Mouse (Mus musculus) midbrain, postnatal 0 days (tissue): ENCODE measurements at regions not wholly inside any gene's neighbourhood (a gene's known extent, or its start where the extent isn't known, plus 50 kb on each side); places are given as distances from the start of the nearest gene placed in this dataset.
A peak's percentile ranks its signal among the peaks of the same experiment; 100 is the strongest.

Source experiments
- ATAC-seq: fragments of 200-750 bp; cut with Nextera tagmentation; 2 replicates; pipeline ENCODE4 v1.8.0; 2017; ENCODE audit warnings: moderate number of reproducible peaks, mild to moderate bottlenecking, moderate TSS enrichment, moderate library complexity; ENCODE audit not compliant: low FRiP score
- DNase-seq: peaks from one replicate; pipeline ENCODE4 v3.0.0-alpha.2; 2015; ENCODE audit warnings: low spot score
- H3K27ac ChIP-seq: fragments of 300-500 bp; sonication (generic); 2 replicates; pipeline ENCODE4 v1.5.1; 2014; ENCODE audit warnings: low read depth, mild to moderate bottlenecking, low read length, mixed read lengths
- H3K27me3 ChIP-seq: fragments of 300-500 bp; sonication (generic); 2 replicates; pipeline ENCODE4 v1.6.1; 2014; ENCODE audit warnings: low read length, control low read depth, mixed read lengths; ENCODE audit not compliant: insufficient read depth
- H3K36me3 ChIP-seq: fragments of 300-500 bp; sonication (generic); 2 replicates; pipeline ENCODE4 v1.6.1; 2014; ENCODE audit warnings: low read length, control low read depth, mixed read lengths; ENCODE audit not compliant: insufficient read depth
- H3K4me1 ChIP-seq: fragments of 300-500 bp; sonication (generic); 2 replicates; pipeline ENCODE4 v1.6.1; 2014; ENCODE audit warnings: mild to moderate bottlenecking, control low read depth, antibody characterized with exemption, low read length, mixed read lengths; ENCODE audit not compliant: insufficient read depth
- H3K4me2 ChIP-seq: fragments of 300-500 bp; sonication (generic); 2 replicates; pipeline ENCODE4 v1.6.1; 2014; ENCODE audit warnings: low read depth, mild to moderate bottlenecking, low read length, mixed read lengths; ENCODE audit not compliant: poor library complexity, severe bottlenecking
- H3K4me3 ChIP-seq: fragments of 300-500 bp; sonication (generic); 2 replicates; pipeline ENCODE4 v1.5.1; 2014; ENCODE audit warnings: low read depth, mild to moderate bottlenecking, low read length, moderate library complexity
- H3K9ac ChIP-seq: fragments of 300-500 bp; sonication (generic); replicated peaks from 2 replicates; pipeline ENCODE4 v1.6.1; 2014; ENCODE audit warnings: mild to moderate bottlenecking, low read length, moderate library complexity, mixed read lengths; ENCODE audit not compliant: poor library complexity, severe bottlenecking
- H3K9me3 ChIP-seq: fragments of 300-500 bp; sonication (generic); 2 replicates; pipeline ENCODE4 v1.6.1; 2016; ENCODE audit warnings: low read length, control low read depth
- CTCF ChIP-seq: IDR thresholded peaks from 2 replicates; pipeline ENCODE4 v1.5.1; 2016; ENCODE audit warnings: antibody characterized with exemption, mild to moderate bottlenecking
- WGBS: fragments of 180-500 bp; shearing (Covaris S2); extraction: QIAGEN DNeasy Blood & Tissue Kit; methylation state at CpG from one replicate; pipeline ENCODE4 v1.1.7; 2014; 5-methylcytosine and 5-hydroxymethylcytosine counted together

DNA sequence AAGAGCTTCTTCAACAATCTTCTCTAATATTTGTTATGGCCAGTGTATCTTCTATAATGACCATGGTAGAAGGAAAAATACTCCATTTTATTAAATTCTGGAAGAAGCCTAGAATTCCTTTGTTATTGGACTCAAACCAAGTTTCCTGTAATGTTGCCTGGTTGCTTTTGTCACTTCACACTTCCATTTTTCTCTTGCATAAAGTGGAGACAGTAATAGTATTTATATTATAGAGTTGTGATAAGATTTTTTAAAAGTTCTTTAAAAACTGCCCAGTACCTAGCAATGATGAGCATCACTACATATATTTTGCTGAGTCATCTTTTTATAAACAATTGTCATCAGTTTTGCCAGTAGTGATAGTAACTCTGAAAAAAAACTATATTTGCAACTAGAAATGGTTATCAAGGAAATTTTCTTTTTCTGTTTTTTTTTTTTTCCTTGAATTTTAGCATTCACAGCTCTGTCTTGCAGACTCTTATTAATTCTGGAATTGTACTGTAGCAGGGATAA is 415.2 kb upstream of the Aga start:
- Histone ChIP-seq H3K4me2 (no peak overlapping the region), H3K9me3 (no peaks in the 10 kb centered on the region), H3K27me3 (no peaks in the 10 kb centered on the region), H3K4me3 (no peak overlapping the region), H3K4me1 (no peaks in the 10 kb centered on the region), H3K36me3 (no peaks in the 10 kb centered on the region), H3K9ac (no peak overlapping the region), H3K27ac (no peak overlapping the region)
- no peak for TF ChIP-seq CTCF
- no peak for DNase-seq
- no peak for ATAC-seq

DNA sequence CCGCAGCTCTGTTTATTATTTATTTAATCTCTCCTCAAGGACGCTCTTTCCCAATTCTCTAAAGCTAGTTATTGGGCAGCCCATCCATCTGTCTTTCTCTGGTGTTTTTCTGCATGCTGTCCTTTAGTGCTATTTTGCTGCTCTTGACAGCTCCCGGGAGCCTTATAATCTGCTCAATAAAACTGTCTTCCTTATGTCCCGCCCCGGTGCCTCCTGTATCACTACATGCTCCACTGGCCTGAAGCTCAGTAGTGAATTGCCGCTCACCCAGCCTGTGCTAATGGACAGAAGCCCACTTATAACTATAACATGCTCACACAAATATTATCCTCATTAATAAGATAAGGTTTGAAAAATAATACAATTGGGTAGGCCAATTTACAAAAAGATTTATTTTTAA is 371.5 kb upstream of the Aga start:
- no peaks in the 10 kb centered on the region for H3K36me3 ChIP-seq
- no peak overlapping the region for H3K27ac ChIP-seq
- DNase-seq (no peak), ATAC-seq (no peak)
- H3K4me1 ChIP-seq: no peaks in the 10 kb centered on the region
- H3K9me3 ChIP-seq: no peaks in the 10 kb centered on the region
- WGBS: 76% methylated on average over 6 of the region's 6 CpGs
- H3K4me3 ChIP-seq: no peak overlapping the region
- H3K27me3 ChIP-seq: no peaks in the 10 kb centered on the region
- H3K9ac ChIP-seq: no peak overlapping the region
- no peak for TF ChIP-seq CTCF
- H3K4me2 ChIP-seq: no peak overlapping the region

DNA sequence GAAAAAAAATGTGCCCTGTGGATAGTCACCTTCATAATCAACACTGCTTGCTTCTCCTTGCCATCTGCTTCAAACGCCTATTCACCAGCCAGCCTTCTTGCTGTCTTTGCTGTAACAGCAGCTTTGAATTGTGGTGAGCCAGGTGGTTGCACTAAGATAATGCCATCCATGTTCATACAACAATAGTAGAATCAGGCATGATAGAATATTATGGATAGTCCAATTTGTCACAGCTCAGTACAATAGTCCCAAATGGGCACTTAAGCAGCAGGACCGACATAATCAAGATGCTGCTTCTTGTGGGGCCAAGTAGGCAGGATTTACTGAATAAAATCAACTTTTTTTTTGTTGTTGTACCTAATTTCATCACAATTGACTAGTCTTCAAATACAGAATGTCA is 362.6 kb upstream of the Aga start:
- no peaks in the 10 kb centered on the region for H3K27me3 ChIP-seq
- H3K27ac ChIP-seq: no peak overlapping the region
- H3K4me1 ChIP-seq: no peaks in the 10 kb centered on the region
- DNase-seq (peak; percentile 45), ATAC-seq (no peak)
- 53% methylated on average over 2 of the region's 2 CpGs for WGBS
- TF ChIP-seq CTCF: no peak
- no peak overlapping the region for H3K4me2 ChIP-seq
- H3K9me3 ChIP-seq: no peaks in the 10 kb centered on the region
- H3K9ac ChIP-seq: no peak overlapping the region
- H3K4me3 ChIP-seq: no peak overlapping the region
- no peaks in the 10 kb centered on the region for H3K36me3 ChIP-seq

DNA sequence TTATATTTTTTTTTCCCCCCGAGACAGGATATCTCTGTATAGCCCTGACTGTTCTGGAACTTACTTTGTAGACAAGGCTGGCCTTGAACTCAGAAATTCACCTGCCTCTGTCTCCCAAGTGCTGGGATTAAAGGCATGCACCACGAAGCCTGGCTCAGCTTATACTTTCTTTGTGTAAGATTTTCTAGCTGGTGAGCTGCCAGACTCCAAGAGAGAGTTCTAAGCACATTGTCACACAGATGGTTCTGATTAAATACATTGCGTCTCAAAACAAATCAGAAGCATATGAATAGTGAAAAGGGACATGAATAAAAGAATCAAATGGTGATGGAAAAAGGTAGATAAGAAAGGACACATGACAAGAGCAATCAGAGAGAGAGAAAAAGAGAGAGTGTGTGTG is 347.5 kb upstream of the Aga start:
- Histone ChIP-seq H3K4me2 (no peak overlapping the region), H3K27ac (no peak overlapping the region), H3K4me3 (no peak overlapping the region), H3K9me3 (no peaks in the 10 kb centered on the region), H3K36me3 (no peaks in the 10 kb centered on the region), H3K4me1 (no peaks in the 10 kb centered on the region), H3K27me3 (no peaks in the 10 kb centered on the region), H3K9ac (no peak overlapping the region)
- no peak for TF ChIP-seq CTCF
- ATAC-seq: no peak
- WGBS: 54% methylated on average over 3 of the region's 3 CpGs
- DNase-seq: no peak

DNA sequence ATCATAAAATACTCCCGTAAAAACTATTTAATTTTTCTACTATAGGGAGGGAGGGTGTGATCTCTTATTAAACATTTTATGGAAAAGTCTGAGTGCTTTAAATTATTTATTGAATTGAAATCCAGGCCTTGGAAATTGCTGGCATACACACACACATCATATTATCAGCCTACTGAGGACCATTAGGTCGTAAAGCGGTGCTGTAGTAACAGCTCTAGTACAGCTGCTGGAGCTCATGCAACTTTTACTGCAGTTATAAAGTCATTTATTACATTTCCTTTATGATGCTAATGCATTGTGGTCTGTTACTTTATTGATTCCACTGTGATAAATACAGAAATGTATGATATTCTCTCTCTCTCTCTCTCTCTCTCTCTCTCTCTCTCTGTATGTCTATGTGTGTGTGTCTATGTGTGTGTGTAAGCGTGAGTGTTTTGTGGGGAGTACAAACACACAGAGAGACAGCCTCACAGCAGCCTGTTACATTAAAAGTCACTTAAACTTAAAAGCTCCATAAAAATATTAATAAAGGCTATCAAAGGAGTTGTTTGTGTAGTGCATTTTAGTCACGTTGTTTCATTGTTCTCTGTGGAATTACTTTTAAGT is 339.7 kb upstream of the Aga start:
- H3K9ac ChIP-seq: no peak overlapping the region
- H3K9me3 ChIP-seq: no peaks in the 10 kb centered on the region
- no peaks in the 10 kb centered on the region for H3K36me3 ChIP-seq
- H3K4me3 ChIP-seq: no peak overlapping the region
- TF ChIP-seq CTCF: no peak
- WGBS: 87% methylated on average over 5 of the region's 5 CpGs
- H3K4me2 ChIP-seq: no peak overlapping the region
- ATAC-seq: no peak
- H3K27me3 ChIP-seq: no peaks in the 10 kb centered on the region
- no peaks in the 10 kb centered on the region for H3K4me1 ChIP-seq
- no peak overlapping the region for H3K27ac ChIP-seq
- no peak for DNase-seq

DNA sequence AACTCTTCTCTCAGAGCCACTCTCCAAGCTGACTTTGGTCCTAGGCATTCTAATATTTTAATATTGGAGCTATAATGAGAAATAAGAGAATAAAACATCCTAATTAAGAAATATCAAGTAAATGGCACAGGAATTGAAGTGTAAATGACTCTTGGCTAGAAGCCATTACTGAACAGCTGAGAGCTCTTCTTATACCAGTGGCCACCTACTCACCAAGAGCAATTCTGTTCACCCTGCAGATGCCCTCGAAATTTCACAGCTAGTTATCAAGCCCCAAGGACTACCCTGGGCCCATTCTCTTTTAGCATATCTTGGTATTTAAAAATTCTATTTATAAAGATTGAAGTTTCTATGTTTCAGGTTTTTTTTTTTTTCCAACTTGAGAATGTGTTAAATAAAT is 319.0 kb upstream of the Aga start:
- H3K36me3 ChIP-seq: no peaks in the 10 kb centered on the region
- no peak overlapping the region for H3K4me2 ChIP-seq
- H3K4me3 ChIP-seq: no peak overlapping the region
- TF ChIP-seq CTCF: no peak
- DNase-seq (peak; percentile 28), ATAC-seq (no peak)
- H3K4me1 ChIP-seq: no peaks in the 10 kb centered on the region
- WGBS: 57% methylated on average over 1 of the region's 1 CpGs
- H3K9me3 ChIP-seq: no peaks in the 10 kb centered on the region
- no peaks in the 10 kb centered on the region for H3K27me3 ChIP-seq
- no peak overlapping the region for H3K27ac ChIP-seq
- no peak overlapping the region for H3K9ac ChIP-seq
